26 mouse cellular contexts compared by ENCODE assay signal in the genomic region with DNA sequence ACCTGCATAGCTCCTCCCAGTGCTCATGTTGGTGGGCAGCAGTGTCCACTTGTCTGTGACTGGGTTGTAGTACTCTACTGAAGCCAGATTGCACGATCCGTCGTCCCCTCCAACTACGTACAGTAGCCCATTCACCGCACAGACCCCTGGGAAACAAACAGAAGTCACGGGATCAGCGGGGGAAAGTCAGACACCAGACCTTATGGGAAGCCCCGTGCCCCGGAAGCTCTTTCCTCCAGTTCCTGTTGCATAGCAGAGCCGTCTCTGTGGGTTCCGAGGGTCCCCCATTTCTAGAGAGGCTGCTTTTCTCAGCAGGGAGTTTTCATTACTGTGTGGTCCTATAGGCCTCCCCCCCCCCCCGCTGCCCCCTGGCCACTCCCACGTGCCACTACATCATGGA.
"Had no signal": no experiment of that assay in that cellular context is flagged by ENCODE, and none has a peak within 500 bp of the region (broad histone marks: within the 10 kb centered on the region; RNA-seq: fewer than 3 reads in every experiment).

No protein-coding gene starts in this region.

- H3K27ac ChIP-seq: gastrocnemius, adult 2 months; hindbrain, embryonic 12.5 days; hindbrain, embryonic 14.5 days; hindbrain, postnatal 0 days; kidney, embryonic 15.5 days; kidney, postnatal 0 days; limb, embryonic 10.5 days; limb, embryonic 12.5 days; liver, embryonic 13.5 days; liver, embryonic 15.5 days had no signal

- H3K27me3 ChIP-seq: hindbrain, embryonic 12.5 days; kidney, embryonic 15.5 days; limb, embryonic 12.5 days; liver, embryonic 13.5 days; liver, embryonic 15.5 days had no signal

- DNase-seq: gastrocnemius, adult 2 months; gastrocnemius, postnatal 10 days; gastrocnemius, postnatal 25 days; heart, adult 18-20 months; heart, postnatal 14 days; heart, postnatal 36 days; kidney, adult 11 months; kidney, adult 2 months; kidney, adult 9 months; kidney, postnatal 14 days; kidney, postnatal 36 days; layer of hippocampus, adult 9-11 months; layer of hippocampus, postnatal 36 days; liver; liver, embryonic 13.5 days had no signal

- H3K9me3 ChIP-seq: hindbrain, embryonic 12.5 days; kidney, embryonic 15.5 days; limb, embryonic 10.5 days; limb, embryonic 12.5 days; liver, embryonic 13.5 days; liver, embryonic 15.5 days had no signal

- H3K36me3 ChIP-seq: hindbrain, embryonic 12.5 days; liver, embryonic 13.5 days; liver, embryonic 15.5 days had no signal

- H3K9ac ChIP-seq: hindbrain, embryonic 12.5 days; hindbrain, embryonic 14.5 days; kidney, embryonic 15.5 days; limb, embryonic 12.5 days; liver, embryonic 13.5 days; liver, embryonic 15.5 days had no signal

- H3K4me2 ChIP-seq: heart, embryonic 11.5 days; hindbrain, embryonic 12.5 days; hindbrain, embryonic 14.5 days; kidney, embryonic 15.5 days; limb, embryonic 12.5 days; liver, embryonic 11.5 days; liver, embryonic 13.5 days; liver, embryonic 15.5 days had no signal

- ATAC-seq: hindbrain, postnatal 0 days; intestine, embryonic 16.5 days had no signal

- H3K4me1 ChIP-seq: liver, embryonic 13.5 days; liver, embryonic 15.5 days had no signal

- H3K4me3 ChIP-seq: gastrocnemius, adult 2 months; hindbrain, embryonic 12.5 days; kidney, embryonic 15.5 days; limb, embryonic 10.5 days; limb, embryonic 12.5 days; liver, embryonic 13.5 days; liver, embryonic 15.5 days had no signal
